Mouse (Mus musculus): ENCODE measurements at regions not wholly inside any gene's neighbourhood (a gene's known extent, or its start where the extent isn't known, plus 50 kb on each side); places are given as distances from the start of the nearest gene placed in this dataset.
A peak's percentile ranks its signal among the peaks of the same experiment; 100 is the strongest.

DNA sequence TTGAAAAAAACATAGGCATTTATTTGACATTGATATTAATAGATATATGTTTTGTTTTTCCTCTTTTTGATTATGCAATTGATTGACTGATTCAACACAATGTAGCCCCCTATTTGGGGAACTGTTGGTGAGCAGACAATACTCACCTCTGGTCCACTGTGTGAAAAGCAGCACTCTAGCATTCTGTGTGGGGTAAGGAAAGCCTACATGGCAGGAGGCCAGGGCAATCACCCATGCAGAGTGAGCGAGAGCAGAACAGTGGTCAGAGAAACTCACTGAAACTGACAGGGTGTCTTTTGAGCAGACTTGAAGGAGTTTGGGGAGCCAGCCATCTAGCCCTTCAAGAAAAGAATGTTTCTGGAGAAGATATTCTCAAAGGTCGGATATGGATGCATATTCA lies 73.2 kb upstream of the Azi2 start:
- Histone ChIP-seq H3K9me3 (replicated peaks) (no peaks in the 10 kb centered on the region), H3K27ac (no peak overlapping the region), H3K4me2 (no peak overlapping the region), H3K4me1 (replicated peaks) (no peaks in the 10 kb centered on the region), H3K4me3 (no peak overlapping the region), H3K27me3 (no peaks in the 10 kb centered on the region), H3K36me3 (no peaks in the 10 kb centered on the region), H3K9ac (no peak overlapping the region)
- ATAC-seq (replicated peaks; ENCODE audit: insufficient number of reproducible peaks, insufficient read depth, low FRiP score, low read depth) = no peak
- WGBS = 59% methylated on average over 2 of the region's 2 CpGs

DNA sequence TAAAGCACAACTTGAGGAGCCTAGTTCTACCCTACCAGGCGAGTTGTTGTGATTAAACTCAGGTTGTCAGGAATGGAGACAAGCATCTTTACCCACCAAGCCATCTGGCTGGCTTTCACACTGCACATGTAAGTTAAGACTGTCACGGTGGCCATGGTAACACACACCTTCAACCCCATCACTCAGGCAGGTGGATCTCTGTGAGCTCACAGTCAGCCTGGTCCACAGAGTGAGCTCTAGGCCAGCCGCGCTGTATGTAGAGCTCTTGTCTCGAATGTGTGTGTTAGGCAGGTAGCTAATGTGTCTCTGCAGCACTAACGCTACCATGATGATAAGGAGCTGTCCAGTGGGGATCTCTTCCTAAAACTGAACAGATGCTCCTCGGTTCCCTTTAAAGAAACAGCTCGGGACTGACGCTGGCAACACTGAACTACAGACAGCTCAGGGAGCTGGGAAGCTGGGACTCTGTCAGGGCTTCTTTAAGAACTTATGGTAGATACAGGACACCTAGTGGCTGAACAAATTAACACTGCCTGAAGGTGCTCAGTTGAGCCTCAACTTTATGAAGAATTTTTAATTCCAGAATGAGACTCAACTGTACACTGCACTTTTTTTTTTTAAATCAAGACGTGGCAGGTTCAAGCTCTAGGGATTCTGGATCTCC lies 73.8 kb upstream of the Azi2 start:
- ATAC-seq (replicated peaks; ENCODE audit: insufficient number of reproducible peaks, insufficient read depth, low FRiP score, low read depth) = no peak
- no peaks in the 10 kb centered on the region for H3K9me3 ChIP-seq (replicated peaks)
- H3K4me3 ChIP-seq = no peak overlapping the region
- no peak overlapping the region for H3K4me2 ChIP-seq
- H3K9ac ChIP-seq = no peak overlapping the region
- H3K4me1 ChIP-seq (replicated peaks) = no peaks in the 10 kb centered on the region
- H3K27me3 ChIP-seq = no peaks in the 10 kb centered on the region
- H3K36me3 ChIP-seq = no peaks in the 10 kb centered on the region
- H3K27ac ChIP-seq = no peak overlapping the region
- 55% methylated on average over 10 of the region's 10 CpGs for WGBS

DNA sequence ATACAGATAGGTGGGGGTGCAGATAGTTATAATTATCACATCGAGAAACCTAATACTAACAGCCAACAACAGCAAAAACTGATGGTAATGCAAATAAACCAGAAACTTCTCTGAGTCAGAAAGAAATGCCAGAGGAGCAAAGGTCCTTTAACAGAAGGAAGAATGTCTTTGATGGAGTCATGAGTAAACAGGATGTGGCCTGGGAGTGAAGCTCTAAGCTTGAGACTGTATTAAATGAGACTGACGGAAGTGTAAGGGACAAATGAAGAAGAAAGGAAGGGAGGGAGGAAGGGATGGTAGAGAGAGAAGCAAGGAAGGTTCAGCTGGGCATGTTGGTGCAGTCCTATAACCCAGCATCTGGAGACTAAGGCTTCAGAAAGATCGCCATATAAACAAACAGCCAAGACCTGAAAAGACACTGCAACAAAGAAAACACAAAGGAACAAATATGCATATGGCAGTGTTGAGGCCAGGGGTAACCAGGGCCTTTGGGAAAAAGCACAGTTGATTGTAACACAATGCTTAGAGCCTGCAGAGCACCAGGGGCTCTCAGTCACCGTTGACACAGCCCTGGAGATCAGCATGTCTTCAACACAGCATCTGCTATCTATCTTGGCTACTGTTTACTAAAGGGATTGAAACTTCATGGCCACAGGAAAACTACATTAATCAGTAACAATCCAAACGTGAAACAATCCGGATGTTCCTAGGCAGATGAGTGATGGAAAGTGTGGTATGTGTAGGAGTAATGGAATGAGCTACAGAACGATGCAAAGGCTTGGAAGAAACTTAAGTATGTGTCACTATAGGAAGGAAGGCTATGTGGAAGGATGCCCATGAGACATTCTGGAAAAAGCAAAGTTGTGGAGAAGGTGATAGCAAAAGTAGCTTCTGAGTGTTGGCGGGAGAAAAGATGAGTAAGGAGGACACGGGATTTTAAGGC lies 77.9 kb upstream of the Azi2 start:
- Histone ChIP-seq H3K36me3 (no peaks in the 10 kb centered on the region), H3K9ac (no peak overlapping the region), H3K4me2 (no peak overlapping the region), H3K9me3 (replicated peaks) (no peaks in the 10 kb centered on the region), H3K27ac (0 out of 2 replicates have a peak overlapping the region, but pooled peaks have one; percentile 9), H3K4me1 (replicated peaks) (no peaks in the 10 kb centered on the region), H3K27me3 (no peaks in the 10 kb centered on the region), H3K4me3 (no peak overlapping the region)
- WGBS = 52% methylated on average over 9 of the region's 9 CpGs
- no peak for ATAC-seq (replicated peaks; ENCODE audit: insufficient number of reproducible peaks, insufficient read depth, low FRiP score, low read depth)

DNA sequence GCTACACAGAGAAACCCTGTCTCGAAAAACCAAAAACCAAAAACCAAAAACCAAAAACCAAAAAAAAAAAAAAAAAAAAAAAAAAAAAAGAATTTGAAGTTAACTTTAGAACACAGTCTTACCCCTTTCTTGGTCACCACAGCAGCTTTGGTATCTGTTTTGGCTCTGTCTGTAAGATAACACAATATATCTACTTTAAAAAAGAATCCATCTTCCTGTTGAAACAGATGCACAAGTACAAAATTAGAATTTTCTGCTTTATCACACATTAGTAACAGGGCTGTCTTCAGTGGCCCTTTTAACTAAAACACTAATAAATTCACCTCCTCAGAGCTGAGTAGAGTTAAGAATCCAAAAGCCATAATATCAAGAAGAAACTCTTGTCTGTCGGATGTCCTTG lies 80.5 kb upstream of the Azi2 start:
- Histone ChIP-seq H3K9ac (no peak overlapping the region), H3K4me1 (replicated peaks) (peaks cover 8% of the 10 kb centered on the region), H3K4me2 (no peak overlapping the region), H3K4me3 (no peak overlapping the region), H3K27me3 (no peaks in the 10 kb centered on the region), H3K27ac (no peak overlapping the region), H3K36me3 (no peaks in the 10 kb centered on the region), H3K9me3 (replicated peaks) (no peaks in the 10 kb centered on the region)
- ATAC-seq (replicated peaks; ENCODE audit: insufficient number of reproducible peaks, insufficient read depth, low FRiP score, low read depth) = no peak
- 88% methylated on average over 2 of the region's 2 CpGs for WGBS

DNA sequence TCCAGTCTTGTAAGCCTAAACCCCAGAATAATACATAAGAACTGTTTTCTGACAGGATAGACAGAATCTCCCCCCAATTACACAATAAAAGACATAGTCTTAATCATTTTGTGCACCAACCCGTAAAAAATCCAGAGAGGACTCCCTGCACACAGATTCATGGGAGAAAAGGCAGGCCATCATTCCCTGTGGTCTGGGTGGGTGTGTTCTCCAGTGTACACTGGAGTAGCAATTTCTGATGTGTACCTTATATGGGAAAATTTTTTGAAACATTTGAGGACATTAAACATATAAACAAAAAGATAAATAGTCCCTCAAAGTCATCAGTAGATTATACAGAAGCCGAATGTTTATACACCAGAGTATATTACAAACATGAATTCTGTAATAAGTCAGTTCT lies 83.1 kb upstream of the Azi2 start:
- WGBS = 74% methylated on average over 2 of the region's 2 CpGs
- ATAC-seq (replicated peaks; ENCODE audit: insufficient number of reproducible peaks, insufficient read depth, low FRiP score, low read depth) = no peak
- Histone ChIP-seq H3K4me3 (no peak overlapping the region), H3K9ac (no peak overlapping the region), H3K9me3 (replicated peaks) (no peaks in the 10 kb centered on the region), H3K4me2 (no peak overlapping the region), H3K4me1 (replicated peaks) (peaks cover 8% of the 10 kb centered on the region), H3K36me3 (no peaks in the 10 kb centered on the region), H3K27ac (peak overlapping the region; percentile 53), H3K27me3 (no peaks in the 10 kb centered on the region)

DNA sequence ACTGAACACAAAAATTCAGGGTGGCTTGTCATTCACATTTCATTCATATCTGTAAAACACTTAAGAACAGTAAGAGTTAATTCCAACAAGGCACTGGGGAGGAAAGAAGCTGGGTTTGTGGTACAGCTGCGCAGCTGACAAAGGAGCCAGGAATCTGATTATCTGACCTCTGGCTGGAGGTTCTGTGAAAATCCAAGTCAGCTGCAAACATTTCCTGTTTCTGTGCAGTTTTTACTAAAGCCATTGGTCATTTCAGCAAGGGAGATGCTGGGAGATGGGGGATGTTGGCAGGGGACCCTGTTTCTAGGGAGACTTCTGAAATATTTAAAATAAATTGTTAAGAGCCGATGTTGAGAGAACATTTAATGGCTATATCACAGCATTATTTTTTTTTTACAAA lies 83.6 kb upstream of the Azi2 start:
- H3K4me1 ChIP-seq (replicated peaks) = peaks cover 8% of the 10 kb centered on the region
- WGBS = 26% methylated on average over 2 of the region's 2 CpGs
- no peaks in the 10 kb centered on the region for H3K27me3 ChIP-seq
- H3K4me2 ChIP-seq = no peak overlapping the region
- H3K9me3 ChIP-seq (replicated peaks) = no peaks in the 10 kb centered on the region
- H3K4me3 ChIP-seq = no peak overlapping the region
- no peak overlapping the region for H3K27ac ChIP-seq
- ATAC-seq (replicated peaks; ENCODE audit: insufficient number of reproducible peaks, insufficient read depth, low FRiP score, low read depth) = no peak
- H3K36me3 ChIP-seq = no peaks in the 10 kb centered on the region
- H3K9ac ChIP-seq = no peak overlapping the region

DNA sequence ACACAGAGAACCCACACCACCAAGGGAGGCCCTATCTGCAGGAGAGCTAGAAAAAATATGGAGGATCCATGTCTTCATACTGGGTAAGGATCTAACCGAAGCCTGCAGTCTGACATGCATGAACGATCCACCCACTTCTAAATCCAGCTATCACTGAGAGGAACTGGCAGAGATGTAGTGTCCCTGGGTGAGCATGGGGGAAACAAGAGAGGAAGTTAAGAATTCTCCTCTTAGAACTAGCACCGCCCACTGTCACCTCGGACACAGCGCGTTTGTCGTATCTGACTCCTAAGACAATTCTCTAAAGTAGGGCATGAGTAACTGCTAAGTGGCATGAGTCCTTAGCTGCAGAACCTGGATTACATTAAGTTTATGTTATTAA lies 112.8 kb upstream of the Azi2 start:
- Histone ChIP-seq H3K36me3 (no peaks in the 10 kb centered on the region), H3K9me3 (replicated peaks) (no peaks in the 10 kb centered on the region), H3K4me2 (no peak overlapping the region), H3K27me3 (no peaks in the 10 kb centered on the region), H3K9ac (no peak overlapping the region), H3K4me1 (replicated peaks) (0 out of 2 replicates have a peak, but pooled peaks cover 2% of the 10 kb centered on the region), H3K27ac (no peak overlapping the region), H3K4me3 (no peak overlapping the region)
- WGBS = 69% methylated on average over 7 of the region's 7 CpGs
- ATAC-seq (replicated peaks; ENCODE audit: insufficient number of reproducible peaks, insufficient read depth, low FRiP score, low read depth) = no peak

DNA sequence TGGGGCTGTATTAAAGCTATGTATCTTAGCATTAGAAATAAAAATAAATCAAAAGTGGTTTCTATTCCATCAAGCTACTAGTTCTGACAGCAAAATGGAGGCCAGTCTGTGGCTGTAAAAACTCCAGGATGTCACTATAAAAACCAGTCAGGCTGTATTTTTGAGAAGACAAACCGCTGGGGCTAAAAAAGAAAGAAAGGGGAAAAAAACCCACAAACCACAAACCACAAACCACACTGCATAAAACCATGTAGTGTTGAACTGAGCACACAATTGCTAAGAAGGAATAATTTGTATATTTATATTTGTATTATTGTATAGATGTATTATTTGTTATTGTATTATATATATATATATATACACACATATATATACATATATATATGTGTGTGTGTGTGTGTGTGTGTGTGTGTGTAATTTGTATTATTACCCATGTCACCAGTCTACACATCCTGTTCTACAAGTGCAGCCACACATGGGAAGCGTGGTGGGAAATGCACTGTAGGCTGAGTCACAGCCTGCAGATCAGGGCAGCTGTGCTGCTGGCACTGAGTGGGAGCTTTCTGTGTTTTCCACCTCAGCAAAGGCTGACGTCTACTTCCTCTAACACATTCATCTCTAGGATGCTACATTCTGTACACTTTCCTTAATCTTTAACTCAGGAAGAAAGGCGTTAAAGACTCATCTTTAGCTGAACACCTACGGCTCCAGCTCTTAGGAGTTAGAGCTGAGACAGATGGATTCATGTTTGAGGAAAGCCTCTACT lies 113.4 kb upstream of the Azi2 start:
- WGBS = 71% methylated on average over 5 of the region's 5 CpGs
- H3K4me3 ChIP-seq = no peak overlapping the region
- H3K9ac ChIP-seq = no peak overlapping the region

DNA sequence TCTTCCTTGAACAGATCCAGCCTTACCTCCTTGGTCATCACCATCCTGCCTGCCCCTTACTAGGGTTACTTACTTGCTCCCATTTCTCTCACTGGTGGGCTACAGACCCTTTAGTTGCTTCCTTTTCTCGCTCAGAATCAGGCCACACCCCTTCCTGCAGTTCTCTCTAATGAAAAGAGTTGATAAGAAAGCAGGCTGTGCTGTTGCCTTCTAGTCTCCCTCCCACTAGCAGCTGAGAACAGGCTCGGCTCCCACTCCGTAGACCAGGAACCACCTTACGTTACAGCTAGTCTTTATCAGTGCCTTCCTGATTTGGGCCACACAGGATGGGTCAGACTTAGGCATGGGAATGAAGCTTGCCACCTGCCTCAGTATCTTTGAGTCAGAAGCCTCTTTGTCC lies 117.3 kb upstream of the Azi2 start:
- H3K9ac ChIP-seq = no peak overlapping the region
- H3K9me3 ChIP-seq (replicated peaks) = no peaks in the 10 kb centered on the region
- WGBS = 8% methylated on average over 4 of the region's 4 CpGs
- no peak overlapping the region for H3K4me3 ChIP-seq
- 0 out of 2 replicates have a peak, but pooled peaks cover 2% of the 10 kb centered on the region for H3K4me1 ChIP-seq (replicated peaks)
- H3K27me3 ChIP-seq = no peaks in the 10 kb centered on the region
- H3K4me2 ChIP-seq = peak overlapping the region; percentile 30
- no peak for ATAC-seq (replicated peaks; ENCODE audit: insufficient number of reproducible peaks, insufficient read depth, low FRiP score, low read depth)
- H3K27ac ChIP-seq = no peak overlapping the region
- no peaks in the 10 kb centered on the region for H3K36me3 ChIP-seq

More for the DNA sequence above, 113.4 kb upstream of the Azi2 start:
- no peaks in the 10 kb centered on the region for H3K27me3 ChIP-seq
- no peak overlapping the region for H3K27ac ChIP-seq
- H3K4me1 ChIP-seq (replicated peaks) = 0 out of 2 replicates have a peak, but pooled peaks cover 2% of the 10 kb centered on the region
- H3K9me3 ChIP-seq (replicated peaks) = no peaks in the 10 kb centered on the region
- no peak overlapping the region for H3K4me2 ChIP-seq
- H3K36me3 ChIP-seq = no peaks in the 10 kb centered on the region
- no peak for ATAC-seq (replicated peaks; ENCODE audit: insufficient number of reproducible peaks, insufficient read depth, low FRiP score, low read depth)

DNA sequence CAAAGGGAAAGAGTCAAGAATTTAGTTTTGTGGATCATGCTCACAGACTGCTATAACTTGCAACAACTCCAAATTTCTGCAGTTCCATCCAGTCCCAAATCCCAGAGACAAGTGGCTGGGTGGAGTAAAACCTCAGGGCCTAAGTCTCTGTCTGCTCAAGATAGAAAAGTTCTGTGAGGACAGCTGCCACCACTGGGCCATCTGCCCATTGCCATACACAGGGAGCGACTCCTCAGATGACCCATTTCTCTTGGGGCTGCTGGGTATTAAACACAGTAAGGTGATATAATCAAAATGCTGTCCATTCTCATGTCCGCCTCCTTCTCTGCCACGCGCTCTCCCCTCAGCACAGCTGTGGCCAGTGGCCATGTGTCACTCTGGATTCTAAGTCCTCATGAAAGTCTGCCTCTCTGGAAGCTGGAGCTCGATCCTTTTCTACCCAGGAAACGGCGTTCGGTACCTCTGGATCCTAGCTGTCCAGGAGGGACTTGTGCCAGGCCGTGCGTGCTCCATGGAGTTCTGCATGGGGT lies 132.3 kb upstream of the Azi2 start:
- no peak overlapping the region for H3K4me3 ChIP-seq
- no peaks in the 10 kb centered on the region for H3K4me1 ChIP-seq (replicated peaks)
- no peaks in the 10 kb centered on the region for H3K9me3 ChIP-seq (replicated peaks)
- no peaks in the 10 kb centered on the region for H3K36me3 ChIP-seq
- 86% methylated on average over 10 of the region's 10 CpGs for WGBS
- ATAC-seq (replicated peaks; ENCODE audit: insufficient number of reproducible peaks, insufficient read depth, low FRiP score, low read depth) = no peak
- H3K27ac ChIP-seq = no peak overlapping the region
- H3K4me2 ChIP-seq = no peak overlapping the region
- H3K9ac ChIP-seq = no peak overlapping the region
- H3K27me3 ChIP-seq = no peaks in the 10 kb centered on the region
